Mouse (Mus musculus): Measurements from ENCODE around the gene Hmgcs2.

The Hmgcs2 gene

GRCm38 (mm10) chr3:98338584-98339041 is 58.4 kb downstream of the Hmgcs2 start:
- peak; percentile 42 for DNase-seq (ENCODE audit: low spot score)

GRCm38 (mm10) chr3:98339097-98339705 is 59.0 kb downstream of the Hmgcs2 start:
- DNase-seq (ENCODE audit: low spot score): peak; percentile 58

- peak; percentile 62 for DNase-seq (ENCODE audit: low spot score)
These were observed 59.5 kb downstream of the Hmgcs2 start, which contains the start of gene Phgdh for GRCm38 (mm10) chr3:98339706-98340109. TSS of gene Phgdh (minus strand) at chr3:98339990.

GRCm38 (mm10) chr3:98340818-98341594 is 60.8 kb downstream of the Hmgcs2 start:
- no peak for DNase-seq (ENCODE audit: low spot score)

GRCm38 (mm10) chr3:98343235-98343634 is 63.0 kb downstream of the Hmgcs2 start:
- DNase-seq (ENCODE audit: low spot score): no peak

- DNase-seq (ENCODE audit: low spot score): no peak
These were observed 67.9 kb downstream of the Hmgcs2 start for GRCm38 (mm10) chr3:98348106-98348505.

- DNase-seq (ENCODE audit: low spot score): no peak
These were observed 68.5 kb downstream of the Hmgcs2 start for GRCm38 (mm10) chr3:98348705-98349104.

- peak; percentile 84 for DNase-seq (ENCODE audit: low spot score)
These were observed 73.7 kb downstream of the Hmgcs2 start for GRCm38 (mm10) chr3:98353892-98354291.

GRCm38 (mm10) chr3:98355344-98356025 is 75.2 kb downstream of the Hmgcs2 start:
- DNase-seq (ENCODE audit: low spot score): no peak

GRCm38 (mm10) chr3:98356026-98356365 is 75.8 kb downstream of the Hmgcs2 start:
- no peak for DNase-seq (ENCODE audit: low spot score)

GRCm38 (mm10) chr3:98356632-98357370 is 76.6 kb downstream of the Hmgcs2 start:
- DNase-seq (ENCODE audit: low spot score): no peak

All from layer of hippocampus, adult 11-12 months (tissue).